Mouse (Mus musculus) bone marrow macrophage, adult 2 months (primary cell): ENCODE measurements at regions not wholly inside any gene's neighbourhood (a gene's known extent, or its start where the extent isn't known, plus 50 kb on each side); places are given as distances from the start of the nearest gene placed in this dataset.

Experiments used
- CTCF ChIP-seq: IDR thresholded peaks from 2 replicates; pipeline ENCODE4 v1.5.1; 2012; ENCODE audit warnings: low read depth, mild to moderate bottlenecking, low read length, moderate library complexity
- POLR2A ChIP-seq: IDR thresholded peaks from 2 replicates; pipeline ENCODE4 v1.6.1; 2012; ENCODE audit warnings: mild to moderate bottlenecking, low read depth, low read length, borderline replicate concordance

GRCm38 (mm10) chr10:96201891-96202290 is 65.5 kb downstream of the Gm5426 start:
- TF ChIP-seq POLR2A = no peak
- no peak for TF ChIP-seq CTCF
